ENCODE assay signal across 10 mouse cellular contexts in the genomic region with DNA sequence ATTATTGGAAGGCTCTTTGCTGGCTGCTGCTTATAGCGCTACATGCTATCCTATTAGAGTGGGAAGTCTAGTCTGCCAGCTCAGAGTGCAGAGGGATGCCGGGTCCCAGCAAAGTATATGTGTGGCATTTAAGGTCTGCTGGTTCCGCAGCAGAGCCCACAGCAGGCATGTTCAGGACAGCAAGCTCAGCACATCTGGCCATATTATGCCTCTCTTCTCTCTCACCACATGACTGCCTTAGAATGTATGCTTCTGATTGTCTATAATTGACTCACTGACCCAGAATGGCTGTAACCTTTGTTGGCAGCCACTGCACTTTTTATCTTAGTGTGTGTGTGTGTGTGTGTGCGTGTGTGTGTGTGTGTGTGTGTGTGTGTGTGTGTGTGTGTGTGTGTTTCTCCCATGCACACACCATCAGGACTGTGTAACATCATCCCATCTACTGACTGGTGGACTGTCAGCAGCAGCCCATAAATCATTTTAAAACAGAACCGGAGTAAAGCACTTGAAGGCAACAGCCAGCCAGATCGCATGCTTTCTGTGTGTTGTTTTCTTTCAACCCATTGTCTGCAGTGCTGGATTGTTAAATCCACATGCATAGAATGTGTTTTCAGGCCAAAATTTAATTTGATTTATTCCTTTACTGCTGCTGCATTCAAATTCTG.
DNase-seq lines count a peak whose midpoint lies in the region; ATAC-seq and TF ChIP-seq lines count a peak whose summit lies in the region.
"Had no signal": no experiment of that assay in that cellular context is flagged by ENCODE, and none has a peak within 500 bp of the region (broad histone marks: within the 10 kb centered on the region; RNA-seq: fewer than 3 reads in every experiment).

No protein-coding gene starts in this region.

- ATAC-seq in kidney, postnatal 0 days (replicated peaks; ENCODE audit: low FRiP score, low read depth): no peak
- ATAC-seq in embryonic facial prominence, embryonic 15.5 days (ENCODE audit: insufficient number of reproducible peaks, low FRiP score, low TSS enrichment, low read depth): peak; percentile 66
- ATAC-seq in intestine, embryonic 15.5 days: peak; percentile 60
- peak; percentile 80 for ATAC-seq in neural tube, embryonic 13.5 days (ENCODE audit: low read depth)

- H3K4me1 ChIP-seq in kidney, postnatal 0 days (replicated peaks; ENCODE audit: insufficient read depth, low read length): 0 out of 2 replicates have a peak, but pooled peaks cover 4% of the 10 kb centered on the region
- peaks cover 32% of the 10 kb centered on the region for H3K4me1 ChIP-seq in embryonic facial prominence, embryonic 15.5 days
- H3K4me1 ChIP-seq in intestine, embryonic 15.5 days (replicated peaks): peaks cover 17% of the 10 kb centered on the region
- H3K4me1 ChIP-seq in neural tube, embryonic 13.5 days (replicated peaks): peaks cover 64% of the 10 kb centered on the region

- 35% methylated on average over 6 of the region's 6 CpGs for WGBS in kidney, postnatal 0 days
- 38% methylated on average over 6 of the region's 6 CpGs for WGBS in embryonic facial prominence, embryonic 15.5 days
- 44% methylated on average over 6 of the region's 6 CpGs for WGBS in intestine, embryonic 15.5 days
- 26% methylated on average over 6 of the region's 6 CpGs for WGBS in neural tube, embryonic 13.5 days

- H3K36me3 ChIP-seq in kidney, postnatal 0 days (ENCODE audit: insufficient read depth, low read length): no peaks in the 10 kb centered on the region
- H3K36me3 ChIP-seq in embryonic facial prominence, embryonic 15.5 days: no peaks in the 10 kb centered on the region
- no peaks in the 10 kb centered on the region for H3K36me3 ChIP-seq in intestine, embryonic 15.5 days
- no peaks in the 10 kb centered on the region for H3K36me3 ChIP-seq in neural tube, embryonic 13.5 days

- H3K9me3 ChIP-seq in kidney, postnatal 0 days (replicated peaks; ENCODE audit: low read length): no peaks in the 10 kb centered on the region
- H3K9me3 ChIP-seq in embryonic facial prominence, embryonic 15.5 days (replicated peaks): no peaks in the 10 kb centered on the region
- H3K9me3 ChIP-seq in intestine, embryonic 15.5 days: no peaks in the 10 kb centered on the region
- no peaks in the 10 kb centered on the region for H3K9me3 ChIP-seq in neural tube, embryonic 13.5 days

- peak; percentile 76 for DNase-seq in kidney, postnatal 0 days (ENCODE audit: low spot score)
- DNase-seq in kidney, adult 9 months: no peak
- no peak for DNase-seq in ovary, adult 18-20 months (ENCODE audit: low spot score)
- DNase-seq in gastrocnemius, postnatal 10 days: no peak
- no peak for DNase-seq in frontal cortex, postnatal 25 days (ENCODE audit: low spot score in 2 of 2)
- DNase-seq: kidney, adult 11 months had no signal

- no peaks in the 10 kb centered on the region for H3K27me3 ChIP-seq in kidney, postnatal 0 days (ENCODE audit: insufficient read depth, low read length)
- no peaks in the 10 kb centered on the region for H3K27me3 ChIP-seq in embryonic facial prominence, embryonic 15.5 days
- no peaks in the 10 kb centered on the region for H3K27me3 ChIP-seq in intestine, embryonic 15.5 days (replicated peaks)
- H3K27me3 ChIP-seq in neural tube, embryonic 13.5 days: no peaks in the 10 kb centered on the region

- no peak overlapping the region for H3K4me3 ChIP-seq in kidney, postnatal 0 days (replicated peaks; ENCODE audit: low read depth, low read length)
- no peak overlapping the region for H3K4me3 ChIP-seq in embryonic facial prominence, embryonic 15.5 days (replicated peaks)
- no peak overlapping the region for H3K4me3 ChIP-seq in intestine, embryonic 15.5 days (replicated peaks)
- H3K4me3 ChIP-seq in neural tube, embryonic 13.5 days: no peak overlapping the region

- no peak overlapping the region for H3K9ac ChIP-seq in kidney, postnatal 0 days (ENCODE audit: low read depth, low read length)
- no peak overlapping the region for H3K9ac ChIP-seq in embryonic facial prominence, embryonic 15.5 days
- no peak overlapping the region for H3K9ac ChIP-seq in intestine, embryonic 15.5 days
- H3K9ac ChIP-seq in neural tube, embryonic 13.5 days: peak overlapping the region; percentile 34; the same call in 1 of the 2 replicates
- H3K9ac ChIP-seq: liver, embryonic 14.5 days had no signal

- H3K4me2 ChIP-seq in kidney, postnatal 0 days (ENCODE audit: low read length): no peak overlapping the region
- H3K4me2 ChIP-seq in embryonic facial prominence, embryonic 15.5 days (replicated peaks): no peak overlapping the region
- H3K4me2 ChIP-seq in intestine, embryonic 15.5 days (replicated peaks): no peak overlapping the region
- no peak overlapping the region for H3K4me2 ChIP-seq in neural tube, embryonic 13.5 days

- no peak for TF ChIP-seq CTCF in kidney, postnatal 0 days (IDR thresholded peaks at IDR 0.05; ENCODE audit: low read depth)

- no peak overlapping the region for H3K27ac ChIP-seq in kidney, postnatal 0 days
- 0 out of 2 replicates have a peak overlapping the region, but pooled peaks have one; percentile 40 for H3K27ac ChIP-seq in embryonic facial prominence, embryonic 15.5 days (replicated peaks)
- peak overlapping the region; percentile 29; the same call in 1 of the 2 replicates for H3K27ac ChIP-seq in intestine, embryonic 15.5 days
- H3K27ac ChIP-seq in neural tube, embryonic 13.5 days (replicated peaks): peak overlapping the region; percentile 89
- H3K27ac ChIP-seq: liver, embryonic 14.5 days had no signal
